Mouse (Mus musculus) E14TG2a.4 (cell line): ENCODE data around the gene Atf4.

Source experiments
- CTCF ChIP-seq: conservative IDR thresholded peaks from 2 replicates; pipeline ENCODE4 v1.5.1; 2014; ENCODE audit warnings: low read length
- POU5F1 ChIP-seq: IDR thresholded peaks from 2 replicates; pipeline ENCODE4 v1.6.1; 2014; ENCODE audit warnings: low read length, borderline replicate concordance

- TF ChIP-seq CTCF (no peak), POU5F1 (no peak)
Measured at GRCm38 (mm10) chr15:80259406-80260045, 4.5 kb downstream of the Atf4 start.
